Mouse (Mus musculus): ENCODE results near the gene Gm20388. TPM values are rescaled to one million over a fixed set of nuclear protein-coding genes. Genes with fewer than 3 reads are reported as not detected.

Gene Gm20388
- polyA plus RNA-seq, 1 experiment = 0.36 TPM

GRCm38 (mm10) chr8:121948321-121949145 lies 2037.9 kb downstream of the Gm20388 start:
- Histone ChIP-seq H3K4me3 (replicated peaks) (peak overlapping the region; percentile 72), H3K4me1 (ENCODE audit: control insufficient read depth) (peaks cover 77% of the 10 kb centered on the region), H3K9me3 (ENCODE audit: control insufficient read depth, low read length) (no peaks in the 10 kb centered on the region), H3K36me3 (ENCODE audit: control insufficient read depth) (peaks cover 15% of the 10 kb centered on the region), H3K27me3 (ENCODE audit: control insufficient read depth) (no peaks in the 10 kb centered on the region)
- TF ChIP-seq TAL1 (IDR thresholded peaks at IDR 0.05; ENCODE audit: low read length) (no peak), GATA1 (IDR thresholded peaks at IDR 0.05; ENCODE audit: low read length) (no peak)

- peak within 1 kb of the TSS; percentile 89 for H3K4me3 ChIP-seq (replicated peaks)
- no peak for TF ChIP-seq GATA1 (IDR thresholded peaks at IDR 0.05; ENCODE audit: low read length)
- TF ChIP-seq TAL1 (IDR thresholded peaks at IDR 0.05; ENCODE audit: low read length) = no peak
- peaks cover 80% of the 10 kb centered on the region for H3K4me1 ChIP-seq (ENCODE audit: control insufficient read depth)
- no peaks in the 10 kb centered on the region for H3K27me3 ChIP-seq (ENCODE audit: control insufficient read depth)
- no peaks in the 10 kb centered on the region for H3K9me3 ChIP-seq (ENCODE audit: control insufficient read depth, low read length)
- peaks cover 23% of the 10 kb centered on the region for H3K36me3 ChIP-seq (ENCODE audit: control insufficient read depth)
Observed at GRCm38 (mm10) chr8:121949222-121949800, 2038.7 kb downstream of the Gm20388 start, which contains the start of gene Banp. Banp (plus strand) TSS chr8:121949750.

- H3K27me3 ChIP-seq (ENCODE audit: control insufficient read depth) = no peaks in the 10 kb centered on the region
- H3K9me3 ChIP-seq (ENCODE audit: control insufficient read depth, low read length) = no peaks in the 10 kb centered on the region
- H3K4me1 ChIP-seq (ENCODE audit: control insufficient read depth) = peaks cover 85% of the 10 kb centered on the region
- peak; percentile 9; the same call in 1 of the 2 replicates for TF ChIP-seq GATA1 (IDR thresholded peaks at IDR 0.05; ENCODE audit: low read length)
- TF ChIP-seq TAL1 (IDR thresholded peaks at IDR 0.05; ENCODE audit: low read length) = no peak
- peak overlapping the region; percentile 89 for H3K4me3 ChIP-seq (replicated peaks)
- H3K36me3 ChIP-seq (ENCODE audit: control insufficient read depth) = peaks cover 31% of the 10 kb centered on the region
Observed at GRCm38 (mm10) chr8:121949941-121950748, 2039.5 kb downstream of the Gm20388 start.

- peaks cover 40% of the 10 kb centered on the region for H3K36me3 ChIP-seq (ENCODE audit: control insufficient read depth)
- H3K4me1 ChIP-seq (ENCODE audit: control insufficient read depth) = peaks cover 89% of the 10 kb centered on the region
- no peaks in the 10 kb centered on the region for H3K9me3 ChIP-seq (ENCODE audit: control insufficient read depth, low read length)
- TF ChIP-seq TAL1 (IDR thresholded peaks at IDR 0.05; ENCODE audit: low read length) = no peak
- TF ChIP-seq GATA1 (IDR thresholded peaks at IDR 0.05; ENCODE audit: low read length) = no peak
- peak overlapping the region; percentile 89 for H3K4me3 ChIP-seq (replicated peaks)
- no peaks in the 10 kb centered on the region for H3K27me3 ChIP-seq (ENCODE audit: control insufficient read depth)
Observed at GRCm38 (mm10) chr8:121950749-121951655, 2040.4 kb downstream of the Gm20388 start.

GRCm38 (mm10) chr8:121951656-121952009 lies 2041.0 kb downstream of the Gm20388 start:
- Histone ChIP-seq H3K27me3 (ENCODE audit: control insufficient read depth) (no peaks in the 10 kb centered on the region), H3K36me3 (ENCODE audit: control insufficient read depth) (peaks cover 46% of the 10 kb centered on the region), H3K4me3 (replicated peaks) (peak overlapping the region; percentile 89), H3K4me1 (ENCODE audit: control insufficient read depth) (peaks cover 89% of the 10 kb centered on the region), H3K9me3 (ENCODE audit: control insufficient read depth, low read length) (no peaks in the 10 kb centered on the region)
- no peak for TF ChIP-seq TAL1 (IDR thresholded peaks at IDR 0.05; ENCODE audit: low read length)
- TF ChIP-seq GATA1 (IDR thresholded peaks at IDR 0.05; ENCODE audit: low read length) = no peak

- H3K9me3 ChIP-seq (ENCODE audit: control insufficient read depth, low read length) = no peaks in the 10 kb centered on the region
- H3K4me1 ChIP-seq (ENCODE audit: control insufficient read depth) = peaks cover 87% of the 10 kb centered on the region
- H3K36me3 ChIP-seq (ENCODE audit: control insufficient read depth) = peaks cover 51% of the 10 kb centered on the region
- no peaks in the 10 kb centered on the region for H3K27me3 ChIP-seq (ENCODE audit: control insufficient read depth)
- TF ChIP-seq TAL1 (IDR thresholded peaks at IDR 0.05; ENCODE audit: low read length) = no peak
- no peak for TF ChIP-seq GATA1 (IDR thresholded peaks at IDR 0.05; ENCODE audit: low read length)
- peak overlapping the region; percentile 89 for H3K4me3 ChIP-seq (replicated peaks)
Observed at GRCm38 (mm10) chr8:121952122-121952521, 2041.5 kb downstream of the Gm20388 start.

- H3K4me1 ChIP-seq (ENCODE audit: control insufficient read depth) = peaks cover 83% of the 10 kb centered on the region
- no peaks in the 10 kb centered on the region for H3K9me3 ChIP-seq (ENCODE audit: control insufficient read depth, low read length)
- no peaks in the 10 kb centered on the region for H3K27me3 ChIP-seq (ENCODE audit: control insufficient read depth)
- H3K36me3 ChIP-seq (ENCODE audit: control insufficient read depth) = peaks cover 57% of the 10 kb centered on the region
- no peak for TF ChIP-seq GATA1 (IDR thresholded peaks at IDR 0.05; ENCODE audit: low read length)
- no peak for TF ChIP-seq TAL1 (IDR thresholded peaks at IDR 0.05; ENCODE audit: low read length)
- peak overlapping the region; percentile 89 for H3K4me3 ChIP-seq (replicated peaks)
Observed at GRCm38 (mm10) chr8:121952800-121953199, 2042.2 kb downstream of the Gm20388 start.

GRCm38 (mm10) chr8:121953821-121954545 lies 2043.3 kb downstream of the Gm20388 start:
- Histone ChIP-seq H3K27me3 (ENCODE audit: control insufficient read depth) (no peaks in the 10 kb centered on the region), H3K4me1 (ENCODE audit: control insufficient read depth) (peaks cover 78% of the 10 kb centered on the region), H3K9me3 (ENCODE audit: control insufficient read depth, low read length) (no peaks in the 10 kb centered on the region), H3K36me3 (ENCODE audit: control insufficient read depth) (peaks cover 64% of the 10 kb centered on the region), H3K4me3 (replicated peaks) (no peak overlapping the region)
- no peak for TF ChIP-seq GATA1 (IDR thresholded peaks at IDR 0.05; ENCODE audit: low read length)

All from erythroblast, embryonic 14.5 days (primary cell).